Mouse (Mus musculus): ENCODE results near the gene Zfp462.

GRCm38 (mm10) chr4:55117839-55118487 is 173.1 kb downstream of the Zfp462 start:
- TF ChIP-seq CTCF (IDR thresholded peaks at IDR 0.05; ENCODE audit: extremely low read depth, insufficient read depth, insufficient read length, insufficient replicate concordance) (no peak), POLR2A (IDR thresholded peaks at IDR 0.05; ENCODE audit: low read depth, low read length) (no peak)
